In genomic region chr4:132955395-132955791, GRCm38 (mm10) we compare ENCODE assay signal across 19 mouse cellular contexts. TPM values are rescaled to one million over a fixed set of nuclear protein-coding genes. Genes with fewer than 3 reads are reported as not detected.
DNase-seq lines count a peak whose midpoint lies in the region; ATAC-seq lines count a peak whose summit lies in the region.
"Had no signal": no experiment of that assay in that cellular context is flagged by ENCODE, and none has a peak within 500 bp of the region (broad histone marks: within the 10 kb centered on the region; RNA-seq: fewer than 3 reads in every experiment).

No protein-coding gene starts in this region.

- H3K9me3 ChIP-seq in forebrain, embryonic 10.5 days: no peaks in the 10 kb centered on the region
- no peaks in the 10 kb centered on the region for H3K9me3 ChIP-seq in forebrain, embryonic 14.5 days (replicated peaks; ENCODE audit: control insufficient read depth, low read length)
- no peaks in the 10 kb centered on the region for H3K9me3 ChIP-seq in heart, embryonic 16.5 days (replicated peaks; ENCODE audit: control insufficient read depth, low read length)
- H3K9me3 ChIP-seq in midbrain, embryonic 13.5 days: no peaks in the 10 kb centered on the region
- H3K9me3 ChIP-seq in midbrain, embryonic 15.5 days: no peaks in the 10 kb centered on the region
- H3K9me3 ChIP-seq: G1E; megakaryocyte, embryonic 14.5 days had no signal

- ATAC-seq in forebrain, embryonic 14.5 days: no peak
- ATAC-seq in heart, embryonic 16.5 days (replicated peaks; ENCODE audit: extremely low read depth, insufficient read depth, low FRiP score): no peak
- no peak for ATAC-seq in midbrain, embryonic 13.5 days
- no peak for ATAC-seq in midbrain, embryonic 15.5 days (replicated peaks)

- H3K4me3 ChIP-seq in forebrain, embryonic 10.5 days: no peak overlapping the region
- H3K4me3 ChIP-seq in forebrain, embryonic 14.5 days (ENCODE audit: low read depth, low read length): no peak overlapping the region
- no peak overlapping the region for H3K4me3 ChIP-seq in heart, embryonic 16.5 days (ENCODE audit: low read length)
- H3K4me3 ChIP-seq in midbrain, embryonic 13.5 days (replicated peaks): no peak overlapping the region
- no peak overlapping the region for H3K4me3 ChIP-seq in midbrain, embryonic 15.5 days
- H3K4me3 ChIP-seq: gastrocnemius, adult 2 months; layer of hippocampus, adult 2 months; megakaryocyte, embryonic 14.5 days had no signal

- DNase-seq in forebrain, embryonic 10.5 days (ENCODE audit: extremely low spot score, low spot score): no peak
- DNase-seq in forebrain, embryonic 14.5 days (ENCODE audit: low spot score): no peak
- no peak for DNase-seq in heart, adult 8-10 months (ENCODE audit: low spot score)
- DNase-seq in gastrocnemius, postnatal 25 days: no peak
- DNase-seq in spleen, adult 18-20 months: no peak
- DNase-seq: adrenal gland, postnatal 25 days; cerebellum, adult 11 months; gastrocnemius, adult 2 months; kidney, adult 8-10 months; kidney, postnatal 14 days; lung, adult 18-20 months; thymus, postnatal 36 days had no signal

- no peak overlapping the region for H3K9ac ChIP-seq in forebrain, embryonic 14.5 days (ENCODE audit: low read length)
- H3K9ac ChIP-seq in heart, embryonic 16.5 days (ENCODE audit: low read length): no peak overlapping the region
- H3K9ac ChIP-seq in midbrain, embryonic 13.5 days (replicated peaks): no peak overlapping the region
- no peak overlapping the region for H3K9ac ChIP-seq in midbrain, embryonic 15.5 days

- H3K27ac ChIP-seq in forebrain, embryonic 10.5 days: peak overlapping the region; percentile 51
- no peak overlapping the region for H3K27ac ChIP-seq in forebrain, embryonic 14.5 days (ENCODE audit: low read depth, low read length)
- H3K27ac ChIP-seq in heart, embryonic 16.5 days (ENCODE audit: low read length): peak overlapping the region; percentile 14; the same call in 1 of the 2 replicates
- H3K27ac ChIP-seq in midbrain, embryonic 13.5 days: peak overlapping the region; percentile 53
- H3K27ac ChIP-seq in midbrain, embryonic 15.5 days: no peak overlapping the region
- H3K27ac ChIP-seq: gastrocnemius, adult 2 months; layer of hippocampus, adult 2 months had no signal

- H3K36me3 ChIP-seq in forebrain, embryonic 10.5 days (replicated peaks): no peaks in the 10 kb centered on the region
- no peaks in the 10 kb centered on the region for H3K36me3 ChIP-seq in forebrain, embryonic 14.5 days (ENCODE audit: control insufficient read depth, insufficient read depth, low read length)
- H3K36me3 ChIP-seq in heart, embryonic 16.5 days (ENCODE audit: control insufficient read depth, insufficient read depth): no peaks in the 10 kb centered on the region
- H3K36me3 ChIP-seq in midbrain, embryonic 13.5 days: no peaks in the 10 kb centered on the region
- no peaks in the 10 kb centered on the region for H3K36me3 ChIP-seq in midbrain, embryonic 15.5 days (replicated peaks)
- H3K36me3 ChIP-seq: G1E had no signal

- WGBS in forebrain, embryonic 10.5 days: 49% methylated on average over 2 of the region's 2 CpGs
- 29% methylated on average over 2 of the region's 2 CpGs for WGBS in forebrain, embryonic 14.5 days
- 32% methylated on average over 2 of the region's 2 CpGs for WGBS in heart, embryonic 16.5 days
- WGBS in midbrain, embryonic 13.5 days: 18% methylated on average over 2 of the region's 2 CpGs
- WGBS in midbrain, embryonic 15.5 days: 30% methylated on average over 2 of the region's 2 CpGs

- no peak overlapping the region for H3K4me2 ChIP-seq in forebrain, embryonic 14.5 days (ENCODE audit: low read length)
- no peak overlapping the region for H3K4me2 ChIP-seq in heart, embryonic 16.5 days (ENCODE audit: low read depth, low read length)
- no peak overlapping the region for H3K4me2 ChIP-seq in midbrain, embryonic 13.5 days (replicated peaks)
- no peak overlapping the region for H3K4me2 ChIP-seq in midbrain, embryonic 15.5 days

- peaks cover 43% of the 10 kb centered on the region for H3K4me1 ChIP-seq in forebrain, embryonic 10.5 days
- peaks cover 9% of the 10 kb centered on the region for H3K4me1 ChIP-seq in forebrain, embryonic 14.5 days (ENCODE audit: control insufficient read depth, insufficient read depth, low read length)
- H3K4me1 ChIP-seq in heart, embryonic 16.5 days (ENCODE audit: control insufficient read depth, insufficient read depth, low read length): peaks cover 34% of the 10 kb centered on the region
- H3K4me1 ChIP-seq in midbrain, embryonic 13.5 days (replicated peaks): peaks cover 24% of the 10 kb centered on the region
- peaks cover 15% of the 10 kb centered on the region for H3K4me1 ChIP-seq in midbrain, embryonic 15.5 days

- H3K27me3 ChIP-seq in forebrain, embryonic 10.5 days (ENCODE audit: poor library complexity, severe bottlenecking): peaks cover 12% of the 10 kb centered on the region; the same call in 1 of the 2 replicates
- H3K27me3 ChIP-seq in forebrain, embryonic 14.5 days (replicated peaks; ENCODE audit: control insufficient read depth, insufficient read depth, low read length): no peaks in the 10 kb centered on the region
- H3K27me3 ChIP-seq in heart, embryonic 16.5 days (ENCODE audit: control insufficient read depth, insufficient read depth, low read length): no peaks in the 10 kb centered on the region
- H3K27me3 ChIP-seq in midbrain, embryonic 13.5 days: no peaks in the 10 kb centered on the region
- no peaks in the 10 kb centered on the region for H3K27me3 ChIP-seq in midbrain, embryonic 15.5 days (replicated peaks)

RNA-seq across cellular contexts. Expression of gene Fgr, which starts 18.5 kb away (rescaled TPM):
- polyA plus RNA-seq in forebrain, embryonic 10.5 days (2016; fragmentation: Nextera tagmentation; extraction: Ambion mirVana): 0.06 and 0.11 TPM in 2 replicates
- 0.23 TPM in 1 of 2 replicates, not detected in the other for polyA plus RNA-seq in forebrain, embryonic 14.5 days (2014; fragmentation: Nextera tagmentation; extraction: Ambion mirVana)
- polyA plus RNA-seq in heart, embryonic 16.5 days (2015; fragmentation: Nextera tagmentation; extraction: Ambion mirVana): 0.70 and 1.4 TPM in 2 replicates
- 1 to 10 TPM in 1 of 4 experiments, under 1 TPM in 3; 0.14 to 2.5 (median 0.49) TPM for total RNA-seq in heart, adult 8-10 months (2022)
- 0.12 TPM in 1 of 2 replicates, not detected in the other for polyA plus RNA-seq in midbrain, embryonic 13.5 days (2015; fragmentation: Nextera tagmentation; extraction: Ambion mirVana)
- 0.06 and 0.27 TPM in 2 replicates for polyA plus RNA-seq in midbrain, embryonic 15.5 days (2015; fragmentation: Nextera tagmentation; extraction: Ambion mirVana)
- under 1 TPM in 1 of 2 experiments, not detected in 1; 0.43 TPM for total RNA-seq in gastrocnemius, postnatal 25 days (2021)
- polyA plus RNA-seq: G1E; neural tube, embryonic 14.5 days had no signal

RNA-seq across cellular contexts. Expression of gene Fam76a, which starts 33.0 kb away (rescaled TPM):
- polyA plus RNA-seq in forebrain, embryonic 10.5 days (2016; fragmentation: Nextera tagmentation; extraction: Ambion mirVana): 29.7 and 32.2 TPM in 2 replicates
- 44.2 and 47.1 TPM in 2 replicates for polyA plus RNA-seq in forebrain, embryonic 14.5 days (2014; fragmentation: Nextera tagmentation; extraction: Ambion mirVana)
- 41.5 and 46.2 TPM in 2 replicates for polyA plus RNA-seq in heart, embryonic 16.5 days (2015; fragmentation: Nextera tagmentation; extraction: Ambion mirVana)
- total RNA-seq in heart, adult 8-10 months (2022): 10 to 100 TPM; 35.4 to 43.7 (median 39.9) TPM
- polyA plus RNA-seq in midbrain, embryonic 13.5 days (2015; fragmentation: Nextera tagmentation; extraction: Ambion mirVana): 39.1 and 45.1 TPM in 2 replicates
- polyA plus RNA-seq in midbrain, embryonic 15.5 days (2015; fragmentation: Nextera tagmentation; extraction: Ambion mirVana): 44.6 and 45.6 TPM in 2 replicates
- 10 to 100 TPM; 19.8 to 23.0 TPM for total RNA-seq in gastrocnemius, postnatal 25 days (2021)

RNA-seq across cellular contexts. Expression of gene Ahdc1, which starts 55.7 kb away (rescaled TPM):
- polyA plus RNA-seq in forebrain, embryonic 10.5 days (2016; fragmentation: Nextera tagmentation; extraction: Ambion mirVana): 5.8 and 7.4 TPM in 2 replicates
- polyA plus RNA-seq in forebrain, embryonic 14.5 days (2014; fragmentation: Nextera tagmentation; extraction: Ambion mirVana): 8.6 and 12.2 TPM in 2 replicates
- polyA plus RNA-seq in heart, embryonic 16.5 days (2015; fragmentation: Nextera tagmentation; extraction: Ambion mirVana): 7.1 and 7.2 TPM in 2 replicates
- total RNA-seq in heart, adult 8-10 months (2022): 10 to 100 TPM; 37.5 to 52.5 (median 45.0) TPM
- 10.4 and 12.6 TPM in 2 replicates for polyA plus RNA-seq in midbrain, embryonic 13.5 days (2015; fragmentation: Nextera tagmentation; extraction: Ambion mirVana)
- polyA plus RNA-seq in midbrain, embryonic 15.5 days (2015; fragmentation: Nextera tagmentation; extraction: Ambion mirVana): 13.5 and 14.4 TPM in 2 replicates
- 10 to 100 TPM; 29.3 to 32.8 TPM for total RNA-seq in gastrocnemius, postnatal 25 days (2021)

Comparison
In these comparisons a context has a peak if more than half of its experiments do, and no peak if none do; other contexts are left out.
1. H3K27ac ChIP-seq: peak in forebrain, embryonic 10.5 days (single experiment), heart, embryonic 16.5 days (single experiment) and midbrain, embryonic 13.5 days (single experiment); none in forebrain, embryonic 14.5 days (single experiment) and midbrain, embryonic 15.5 days (single experiment).